Mouse (Mus musculus) G1E (cell line): ENCODE results near the gene Scfd2. TPM values are rescaled to one million over a fixed set of nuclear protein-coding genes. Genes with fewer than 3 reads are reported as not detected.

Experiments
- ATAC-seq: 2 replicates; pipeline ENCODE4 v1.8.0; 2016; ENCODE audit warnings: mild to moderate bottlenecking; ENCODE audit not compliant: insufficient number of reproducible peaks, poor library complexity, low FRiP score, severe bottlenecking; ENCODE audit errors: extremely low read depth
- DNase-seq: peaks from one replicate; pipeline ENCODE4 v3.0.0; 2012; ENCODE audit warnings: low spot score
- H3K27me3 ChIP-seq: 2 replicates; pipeline ENCODE4 v1.6.1; 2012; ENCODE audit warnings: mild to moderate bottlenecking, low read length, inconsistent platforms; ENCODE audit not compliant: insufficient read depth
- H3K36me3 ChIP-seq: replicated peaks from 2 replicates; pipeline ENCODE3; 2012; ENCODE audit warnings: mild to moderate bottlenecking, inconsistent platforms
- H3K4me1 ChIP-seq: 2 replicates; pipeline ENCODE4 v1.6.1; 2012; ENCODE audit warnings: low read depth, low read length, inconsistent platforms, mixed read lengths; ENCODE audit not compliant: insufficient read depth
- H3K4me3 ChIP-seq: 2 replicates; pipeline ENCODE4 v1.5.1; 2012; ENCODE audit warnings: low read depth, mild to moderate bottlenecking, inconsistent platforms, low read length, moderate library complexity, mixed read lengths
- H3K9me3 ChIP-seq: replicated peaks from 2 replicates; pipeline ENCODE4 v1.6.1; 2012; ENCODE audit warnings: inconsistent platforms
- CTCF ChIP-seq: IDR thresholded peaks from 2 replicates; pipeline ENCODE4 v1.5.1; 2012; ENCODE audit warnings: low read depth, low read length, inconsistent platforms, mixed read lengths
- GATA1 ChIP-seq: IDR thresholded peaks from 2 replicates; pipeline ENCODE4 v1.6.1; 2012; ENCODE audit warnings: borderline replicate concordance, low read length, inconsistent platforms, mixed read lengths
- GATA2 ChIP-seq: IDR thresholded peaks from 2 replicates; pipeline ENCODE4 v1.6.1; 2012; ENCODE audit warnings: low read depth, low read length, inconsistent platforms, borderline replicate concordance
- POLR2AphosphoS5 ChIP-seq: IDR thresholded peaks from 2 replicates; pipeline ENCODE4 v1.6.1; 2012; ENCODE audit warnings: low read depth, low read length, inconsistent platforms; ENCODE audit not compliant: insufficient replicate concordance
- TAL1 ChIP-seq: conservative IDR thresholded peaks from 2 replicates; pipeline ENCODE4 v1.6.1; 2012; ENCODE audit warnings: low read depth, low read length, inconsistent platforms, mixed read lengths
- polyA plus RNA-seq: library from polyadenylated mRNA; stranded (reverse); fragments of >175 nt; gene quantifications from 2 replicates; pipeline ENCODE4 v1.2.3, GENCODE M21; 2012
- total RNA-seq, 2 experiments: library from RNA; stranded (forward) in 1 of 2; stranded (reverse) in 1 of 2; fragments of 200-1000 nt in 1 of 2; fragments of >200 nt in 1 of 2; fragmentation: Nextera tagmentation in 1 of 2; gene quantifications; 2 replicates each; pipeline ENCODE4 v1.2.3; 2014 to 2017

The Scfd2 gene
- total and polyA plus RNA-seq, 3 experiments = 5.1 to 12.3 (median 8.9) TPM

GRCm38 (mm10) chr5:74245641-74246145 lies 285.9 kb downstream of the Scfd2 start:
- ATAC-seq (no peak), DNase-seq (no peak)
- H3K4me3 ChIP-seq = no peak overlapping the region
- peaks cover 2% of the 10 kb centered on the region for H3K36me3 ChIP-seq
- no peak for TF ChIP-seq POLR2AphosphoS5
- TF ChIP-seq CTCF = no peak
- TF ChIP-seq GATA2 = no peak
- TF ChIP-seq GATA1 = no peak
- no peak for TF ChIP-seq TAL1
- no peaks in the 10 kb centered on the region; the same call in 1 of the 2 replicates for H3K27me3 ChIP-seq
- H3K9me3 ChIP-seq = no peaks in the 10 kb centered on the region
- H3K4me1 ChIP-seq = no peaks in the 10 kb centered on the region

- H3K27me3 ChIP-seq = no peaks in the 10 kb centered on the region
- ATAC-seq (no peak), DNase-seq (no peak)
- TF ChIP-seq POLR2AphosphoS5 = no peak
- H3K9me3 ChIP-seq = no peaks in the 10 kb centered on the region
- no peak overlapping the region for H3K4me3 ChIP-seq
- peaks cover 2% of the 10 kb centered on the region for H3K36me3 ChIP-seq
- H3K4me1 ChIP-seq = no peaks in the 10 kb centered on the region
Measured at GRCm38 (mm10) chr5:74244406-74245019, 287.0 kb downstream of the Scfd2 start.

- peaks cover 2% of the 10 kb centered on the region for H3K36me3 ChIP-seq
- no peaks in the 10 kb centered on the region for H3K9me3 ChIP-seq
- no peak overlapping the region for H3K4me3 ChIP-seq
- no peaks in the 10 kb centered on the region for H3K27me3 ChIP-seq
- no peaks in the 10 kb centered on the region for H3K4me1 ChIP-seq
- ATAC-seq (no peak), DNase-seq (no peak)
- TF ChIP-seq GATA2 (no peak), GATA1 (no peak), TAL1 (no peak)
Measured at GRCm38 (mm10) chr5:74242654-74243053, 288.9 kb downstream of the Scfd2 start.

GRCm38 (mm10) chr5:74240926-74241680 lies 290.5 kb downstream of the Scfd2 start:
- ATAC-seq = no peak

GRCm38 (mm10) chr5:74240298-74240697 lies 291.3 kb downstream of the Scfd2 start:
- Histone ChIP-seq H3K9me3 (no peaks in the 10 kb centered on the region), H3K36me3 (peaks cover 4% of the 10 kb centered on the region), H3K4me1 (no peaks in the 10 kb centered on the region), H3K4me3 (no peak overlapping the region), H3K27me3 (no peaks in the 10 kb centered on the region)
- no peak for DNase-seq
- ATAC-seq = no peak
- TF ChIP-seq POLR2AphosphoS5 (no peak), TAL1 (no peak), GATA2 (no peak), CTCF (no peak), GATA1 (no peak)

More at GRCm38 (mm10) chr5:74240926-74241680, 290.5 kb downstream of the Scfd2 start:
- no peak for DNase-seq
- Histone ChIP-seq H3K4me3 (no peak overlapping the region), H3K27me3 (no peaks in the 10 kb centered on the region), H3K4me1 (no peaks in the 10 kb centered on the region), H3K36me3 (peaks cover 4% of the 10 kb centered on the region), H3K9me3 (no peaks in the 10 kb centered on the region)
- TF ChIP-seq TAL1 = no peak
- no peak for TF ChIP-seq POLR2AphosphoS5
- no peak for TF ChIP-seq GATA1
- no peak for TF ChIP-seq CTCF
- TF ChIP-seq GATA2 = no peak

- TF ChIP-seq POLR2AphosphoS5 (no peak), GATA2 (no peak), GATA1 (no peak), CTCF (no peak)
- Histone ChIP-seq H3K4me1 (no peaks in the 10 kb centered on the region), H3K36me3 (peaks cover 5% of the 10 kb centered on the region), H3K4me3 (no peak overlapping the region), H3K27me3 (no peaks in the 10 kb centered on the region), H3K9me3 (no peaks in the 10 kb centered on the region)
- DNase-seq (no peak), ATAC-seq (no peak)
Measured at GRCm38 (mm10) chr5:74239369-74239768, 292.2 kb downstream of the Scfd2 start.
